Mouse (Mus musculus): ENCODE results near the gene Gm21961. TPM values are rescaled to one million over a fixed set of nuclear protein-coding genes. Genes with fewer than 3 reads are reported as not detected.
"Not testable (repeated sequence)": the region's sequence is repeated elsewhere in the genome, so short reads cannot be mapped to it uniquely, and the experiment has no call there.

The Gm21961 gene
- not detected in 2 replicates for polyA plus RNA-seq (2014; fragmentation: Nextera tagmentation; extraction: Ambion mirVana)

GRCm38 (mm10) chr15:65014804-65015203, at the start of gene Gm21961:
Gm21961 (minus strand) TSS chr15:65014904.
- Histone ChIP-seq H3K4me3 (ENCODE audit: low read depth, low read length) (no peak within 1 kb of the TSS), H3K4me1 (ENCODE audit: control insufficient read depth, insufficient read depth, low read length) (no peaks in the 10 kb centered on the region), H3K9ac (ENCODE audit: low read length) (no peak within 1 kb of the TSS), H3K9me3 (ENCODE audit: control insufficient read depth, low read length) (no peaks in the 10 kb centered on the region), H3K27ac (replicated peaks; ENCODE audit: low read depth, low read length) (no peak within 1 kb of the TSS), H3K36me3 (ENCODE audit: control insufficient read depth, insufficient read depth, low read length) (no peaks in the 10 kb centered on the region), H3K4me2 (ENCODE audit: low read depth, severe bottlenecking) (no peak within 1 kb of the TSS), H3K27me3 (ENCODE audit: control insufficient read depth, insufficient read depth, low read length) (no peaks in the 10 kb centered on the region)
- DNase-seq (ENCODE audit: low spot score), result no peak
- 93% methylated on average over 5 of the region's 5 CpGs for WGBS
- no peak for ATAC-seq (ENCODE audit: insufficient number of reproducible peaks, low FRiP score, low TSS enrichment, low read depth)

- no peaks in the 10 kb centered on the region for H3K36me3 ChIP-seq (ENCODE audit: control insufficient read depth, insufficient read depth, low read length)
- H3K9me3 ChIP-seq (ENCODE audit: control insufficient read depth, low read length), result no peaks in the 10 kb centered on the region
- H3K4me1 ChIP-seq (ENCODE audit: control insufficient read depth, insufficient read depth, low read length), result no peaks in the 10 kb centered on the region
- H3K4me2 ChIP-seq (ENCODE audit: low read depth, severe bottlenecking), result no peak overlapping the region
- no peaks in the 10 kb centered on the region for H3K27me3 ChIP-seq (ENCODE audit: control insufficient read depth, insufficient read depth, low read length)
- ATAC-seq (ENCODE audit: insufficient number of reproducible peaks, low FRiP score, low TSS enrichment, low read depth) (no peak), DNase-seq (ENCODE audit: low spot score) (no peak)
- H3K9ac ChIP-seq (ENCODE audit: low read length), result no peak overlapping the region
- H3K27ac ChIP-seq (replicated peaks; ENCODE audit: low read depth, low read length), result no peak overlapping the region
- H3K4me3 ChIP-seq (ENCODE audit: low read depth, low read length), result no peak overlapping the region
- 70% methylated on average over 4 of the region's 4 CpGs for WGBS
These were observed 27.3 kb upstream of the Gm21961 start for GRCm38 (mm10) chr15:65041999-65042398.

GRCm38 (mm10) chr15:65039216-65039615, 24.5 kb upstream of the Gm21961 start:
- not testable (repeated sequence) for H3K4me1 ChIP-seq (ENCODE audit: control insufficient read depth, insufficient read depth, low read length); H3K4me2 ChIP-seq (ENCODE audit: low read depth, severe bottlenecking); H3K4me3 ChIP-seq (ENCODE audit: low read depth, low read length); H3K27ac ChIP-seq (replicated peaks; ENCODE audit: low read depth, low read length); H3K9me3 ChIP-seq (ENCODE audit: control insufficient read depth, low read length); ATAC-seq (ENCODE audit: insufficient number of reproducible peaks, low FRiP score, low TSS enrichment, low read depth); DNase-seq (ENCODE audit: low spot score); H3K36me3 ChIP-seq (ENCODE audit: control insufficient read depth, insufficient read depth, low read length); H3K27me3 ChIP-seq (ENCODE audit: control insufficient read depth, insufficient read depth, low read length); H3K9ac ChIP-seq (ENCODE audit: low read length)

GRCm38 (mm10) chr15:65017971-65018370, 3.3 kb upstream of the Gm21961 start:
- ATAC-seq (ENCODE audit: insufficient number of reproducible peaks, low FRiP score, low TSS enrichment, low read depth) (no peak), DNase-seq (ENCODE audit: low spot score) (no peak)
- H3K27ac ChIP-seq (replicated peaks; ENCODE audit: low read depth, low read length), result no peak overlapping the region
- no peaks in the 10 kb centered on the region for H3K9me3 ChIP-seq (ENCODE audit: control insufficient read depth, low read length)
- no peaks in the 10 kb centered on the region for H3K36me3 ChIP-seq (ENCODE audit: control insufficient read depth, insufficient read depth, low read length)
- H3K4me3 ChIP-seq (ENCODE audit: low read depth, low read length), result no peak overlapping the region
- WGBS, result 85% methylated on average over 1 of the region's 1 CpGs
- H3K4me1 ChIP-seq (ENCODE audit: control insufficient read depth, insufficient read depth, low read length), result no peaks in the 10 kb centered on the region
- H3K27me3 ChIP-seq (ENCODE audit: control insufficient read depth, insufficient read depth, low read length), result no peaks in the 10 kb centered on the region
- no peak overlapping the region for H3K9ac ChIP-seq (ENCODE audit: low read length)
- H3K4me2 ChIP-seq (ENCODE audit: low read depth, severe bottlenecking), result no peak overlapping the region

- Histone ChIP-seq H3K36me3 (ENCODE audit: control insufficient read depth, insufficient read depth, low read length) (no peaks in the 10 kb centered on the region), H3K27ac (replicated peaks; ENCODE audit: low read depth, low read length) (no peak overlapping the region), H3K4me1 (ENCODE audit: control insufficient read depth, insufficient read depth, low read length) (no peaks in the 10 kb centered on the region), H3K9ac (ENCODE audit: low read length) (no peak overlapping the region), H3K4me2 (ENCODE audit: low read depth, severe bottlenecking) (no peak overlapping the region), H3K27me3 (ENCODE audit: control insufficient read depth, insufficient read depth, low read length) (no peaks in the 10 kb centered on the region), H3K9me3 (ENCODE audit: control insufficient read depth, low read length) (no peaks in the 10 kb centered on the region), H3K4me3 (ENCODE audit: low read depth, low read length) (no peak overlapping the region)
- DNase-seq (ENCODE audit: low spot score) (no peak), ATAC-seq (ENCODE audit: insufficient number of reproducible peaks, low FRiP score, low TSS enrichment, low read depth) (no peak)
These were observed 8.5 kb downstream of the Gm21961 start for GRCm38 (mm10) chr15:65006177-65006576.

- H3K27ac ChIP-seq (replicated peaks; ENCODE audit: low read depth, low read length), result no peak overlapping the region
- no peaks in the 10 kb centered on the region for H3K27me3 ChIP-seq (ENCODE audit: control insufficient read depth, insufficient read depth, low read length)
- no peak overlapping the region for H3K4me2 ChIP-seq (ENCODE audit: low read depth, severe bottlenecking)
- no peak overlapping the region for H3K9ac ChIP-seq (ENCODE audit: low read length)
- H3K4me3 ChIP-seq (ENCODE audit: low read depth, low read length), result no peak overlapping the region
- no peaks in the 10 kb centered on the region for H3K4me1 ChIP-seq (ENCODE audit: control insufficient read depth, insufficient read depth, low read length)
- no peaks in the 10 kb centered on the region for H3K9me3 ChIP-seq (ENCODE audit: control insufficient read depth, low read length)
- no peaks in the 10 kb centered on the region for H3K36me3 ChIP-seq (ENCODE audit: control insufficient read depth, insufficient read depth, low read length)
- DNase-seq (ENCODE audit: low spot score) (no peak), ATAC-seq (ENCODE audit: insufficient number of reproducible peaks, low FRiP score, low TSS enrichment, low read depth) (no peak)
- WGBS, result 83% methylated on average over 4 of the region's 4 CpGs
These were observed 20.2 kb downstream of the Gm21961 start for GRCm38 (mm10) chr15:64994498-64994897.

GRCm38 (mm10) chr15:64979976-64980375, 34.7 kb downstream of the Gm21961 start:
- H3K9ac ChIP-seq (ENCODE audit: low read length), result no peak overlapping the region
- no peaks in the 10 kb centered on the region for H3K27me3 ChIP-seq (ENCODE audit: control insufficient read depth, insufficient read depth, low read length)
- no peak overlapping the region for H3K4me3 ChIP-seq (ENCODE audit: low read depth, low read length)
- H3K4me2 ChIP-seq (ENCODE audit: low read depth, severe bottlenecking), result no peak overlapping the region
- ATAC-seq (ENCODE audit: insufficient number of reproducible peaks, low FRiP score, low TSS enrichment, low read depth) (no peak), DNase-seq (ENCODE audit: low spot score) (no peak)
- WGBS, result 66% methylated on average over 2 of the region's 2 CpGs
- H3K9me3 ChIP-seq (ENCODE audit: control insufficient read depth, low read length), result no peaks in the 10 kb centered on the region
- no peak overlapping the region for H3K27ac ChIP-seq (replicated peaks; ENCODE audit: low read depth, low read length)
- no peaks in the 10 kb centered on the region for H3K36me3 ChIP-seq (ENCODE audit: control insufficient read depth, insufficient read depth, low read length)
- H3K4me1 ChIP-seq (ENCODE audit: control insufficient read depth, insufficient read depth, low read length), result no peaks in the 10 kb centered on the region

GRCm38 (mm10) chr15:64976044-64976805, 38.5 kb downstream of the Gm21961 start:
- Histone ChIP-seq H3K4me1 (ENCODE audit: control insufficient read depth, insufficient read depth, low read length) (no peaks in the 10 kb centered on the region), H3K9me3 (ENCODE audit: control insufficient read depth, low read length) (no peaks in the 10 kb centered on the region), H3K36me3 (ENCODE audit: control insufficient read depth, insufficient read depth, low read length) (no peaks in the 10 kb centered on the region), H3K27ac (replicated peaks; ENCODE audit: low read depth, low read length) (no peak overlapping the region), H3K9ac (ENCODE audit: low read length) (no peak overlapping the region), H3K4me2 (ENCODE audit: low read depth, severe bottlenecking) (no peak overlapping the region), H3K4me3 (ENCODE audit: low read depth, low read length) (no peak overlapping the region), H3K27me3 (ENCODE audit: control insufficient read depth, insufficient read depth, low read length) (no peaks in the 10 kb centered on the region)
- 87% methylated on average over 7 of the region's 7 CpGs for WGBS
- no peak for DNase-seq (ENCODE audit: low spot score)
- no peak for ATAC-seq (ENCODE audit: insufficient number of reproducible peaks, low FRiP score, low TSS enrichment, low read depth)

Measured in limb, embryonic 11.5 days (tissue).